Mouse (Mus musculus) thymus, postnatal 36 days (tissue): ENCODE results near the gene Slc5a10.

Experiments used
- DNase-seq, 2 experiments: peaks; one replicate each; pipeline ENCODE4 v3.0.0; 2022; ENCODE audit warnings: mixed read lengths in 2 of 2

The Slc5a10 gene

DNA sequence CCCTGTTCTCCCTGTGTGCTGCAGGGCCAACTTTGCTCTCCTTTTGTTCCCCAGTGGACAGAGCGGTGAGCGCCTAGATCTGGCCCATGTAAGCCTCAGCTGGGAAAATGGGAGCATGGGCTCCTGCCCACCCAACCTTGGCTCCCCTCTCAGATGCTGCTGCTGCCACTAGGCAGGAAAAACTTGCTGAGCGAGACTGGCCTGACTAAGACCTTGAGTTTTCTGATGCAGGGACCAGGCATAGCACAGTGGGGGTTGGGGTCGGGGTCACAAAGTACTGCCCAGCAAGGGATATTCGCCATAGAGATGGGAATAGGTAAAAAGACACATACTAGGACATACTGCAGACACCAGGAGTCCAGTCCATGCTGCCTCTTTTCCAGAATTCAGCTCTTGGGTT, 53.4 kb downstream of the Slc5a10 start:
- DNase-seq = no peak

DNA sequence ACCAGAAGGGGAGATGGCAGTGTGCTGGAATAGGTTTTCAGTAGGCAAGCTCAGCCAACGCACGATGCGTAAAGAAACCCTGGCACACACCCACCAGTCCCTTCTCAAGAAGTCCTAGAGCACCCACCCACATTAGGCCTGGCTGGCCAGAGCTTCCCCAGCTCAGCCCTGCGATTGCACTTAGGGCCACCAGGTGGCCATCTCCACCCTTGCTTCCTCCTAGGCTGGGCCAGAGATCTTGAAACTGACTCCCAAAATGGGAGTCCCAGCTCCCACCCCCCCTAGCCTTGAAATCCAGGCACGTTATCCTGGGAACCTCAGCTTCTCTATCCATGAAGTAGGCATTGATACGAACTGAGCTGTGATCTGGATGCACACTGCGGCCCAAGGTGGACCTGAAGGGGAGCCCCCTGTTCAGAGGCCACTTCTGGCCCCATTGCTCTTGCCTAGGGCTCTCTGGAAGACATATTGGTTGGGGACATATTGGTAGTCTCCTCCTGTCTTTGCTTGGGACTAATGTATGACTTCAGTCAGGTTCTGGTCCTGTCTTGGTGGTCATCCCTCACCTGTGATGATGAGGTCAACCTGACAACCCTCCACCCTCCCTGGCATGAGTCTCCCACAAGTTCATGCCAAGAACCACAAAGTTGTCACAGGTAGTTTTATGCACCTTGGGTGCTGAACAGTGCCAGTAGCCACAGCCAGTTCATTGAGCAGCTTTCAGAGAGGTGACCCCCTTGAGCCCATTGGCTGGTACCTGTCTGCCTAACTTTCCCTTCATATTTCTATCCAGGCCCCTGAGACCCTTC, 54.4 kb downstream of the Slc5a10 start:
- no peak for DNase-seq

DNA sequence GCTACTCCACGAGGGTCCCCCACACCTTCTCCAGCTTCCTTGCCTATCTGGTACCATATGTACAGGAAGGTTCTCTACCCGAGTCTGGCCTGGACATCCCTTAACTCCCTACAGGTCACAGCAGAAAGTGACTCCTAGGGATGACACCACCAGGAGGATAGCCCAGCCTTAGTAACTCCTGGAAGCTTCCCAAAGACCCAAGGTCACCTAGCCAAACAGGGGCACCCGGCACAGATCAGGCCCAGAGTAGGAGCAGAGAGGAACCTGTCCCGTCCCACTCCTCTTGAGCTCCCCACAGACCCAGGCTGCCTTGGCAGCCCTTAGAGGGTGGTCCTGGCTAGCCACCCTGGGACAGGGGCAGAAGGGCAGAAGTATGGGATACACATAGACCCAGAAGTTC, 55.2 kb downstream of the Slc5a10 start:
- no peak for DNase-seq

DNA sequence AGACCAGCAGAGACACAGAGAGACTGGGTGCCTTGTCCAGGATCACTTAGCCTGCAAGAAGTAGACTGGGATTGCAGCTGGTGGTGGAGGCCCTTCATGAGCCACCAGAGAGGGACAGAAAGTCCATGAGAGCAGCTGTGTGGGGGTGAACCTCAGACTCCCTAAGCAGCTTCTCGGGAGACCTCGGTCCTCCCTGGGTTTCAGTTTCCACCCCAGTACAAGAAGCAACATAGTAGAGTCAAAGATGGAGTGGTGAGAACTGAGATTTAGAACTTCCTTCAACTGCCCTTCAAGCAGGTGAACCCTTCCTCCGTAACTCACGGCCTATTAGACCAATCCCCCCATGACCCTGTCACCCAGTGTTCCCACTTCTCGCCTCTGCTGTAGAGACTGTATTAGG, 58.4 kb downstream of the Slc5a10 start:
- no peak for DNase-seq

DNA sequence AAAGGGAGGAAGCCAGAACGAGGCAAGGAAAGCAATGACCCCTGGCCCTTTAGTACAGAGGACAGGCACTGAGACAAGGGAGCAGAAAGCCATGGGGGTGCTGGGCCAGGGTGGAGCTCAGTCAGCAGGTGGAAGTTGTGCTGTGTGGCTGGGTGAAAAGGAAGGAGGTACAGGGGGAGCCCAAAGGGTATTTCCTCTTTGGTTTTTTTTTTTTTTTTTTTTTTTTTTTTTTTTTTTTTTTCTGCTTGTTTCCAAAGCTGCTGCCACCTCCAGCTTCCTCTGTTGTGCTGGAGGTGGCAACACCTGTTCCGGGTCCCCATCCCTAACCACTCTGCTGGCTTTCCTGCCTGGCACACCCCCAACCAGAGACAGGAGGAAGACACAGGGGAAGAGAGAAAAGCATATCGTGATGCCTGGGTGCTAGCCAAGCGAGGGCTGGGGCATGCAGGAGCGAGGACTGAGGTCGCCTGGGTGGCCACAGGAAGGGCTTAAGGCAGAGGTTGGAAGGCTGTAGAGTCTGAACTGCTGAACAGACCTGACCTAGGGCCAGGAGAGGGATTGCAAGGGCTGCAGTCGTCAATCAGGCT, 59.7 kb downstream of the Slc5a10 start:
- peak; percentile 45 to 70 for DNase-seq

DNA sequence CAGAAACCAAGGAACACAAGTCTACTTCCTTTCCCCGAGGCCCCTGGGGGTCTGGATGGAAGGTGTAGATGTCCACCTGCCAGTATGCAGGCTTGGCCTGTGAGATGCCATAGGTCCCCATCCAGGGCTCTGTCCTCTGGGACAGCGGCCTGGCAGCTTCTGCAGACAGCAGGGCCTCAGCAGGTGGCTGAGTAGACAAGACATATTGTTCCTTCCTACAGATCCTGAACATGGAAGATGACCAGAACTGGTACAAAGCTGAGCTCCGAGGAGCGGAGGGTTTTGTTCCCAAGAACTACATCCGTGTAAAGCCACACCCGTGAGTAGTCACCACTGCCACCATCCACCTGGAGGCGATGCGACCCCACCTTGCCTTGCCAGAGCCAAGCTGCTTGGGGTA, 60.6 kb downstream of the Slc5a10 start:
- DNase-seq = no peak

DNA sequence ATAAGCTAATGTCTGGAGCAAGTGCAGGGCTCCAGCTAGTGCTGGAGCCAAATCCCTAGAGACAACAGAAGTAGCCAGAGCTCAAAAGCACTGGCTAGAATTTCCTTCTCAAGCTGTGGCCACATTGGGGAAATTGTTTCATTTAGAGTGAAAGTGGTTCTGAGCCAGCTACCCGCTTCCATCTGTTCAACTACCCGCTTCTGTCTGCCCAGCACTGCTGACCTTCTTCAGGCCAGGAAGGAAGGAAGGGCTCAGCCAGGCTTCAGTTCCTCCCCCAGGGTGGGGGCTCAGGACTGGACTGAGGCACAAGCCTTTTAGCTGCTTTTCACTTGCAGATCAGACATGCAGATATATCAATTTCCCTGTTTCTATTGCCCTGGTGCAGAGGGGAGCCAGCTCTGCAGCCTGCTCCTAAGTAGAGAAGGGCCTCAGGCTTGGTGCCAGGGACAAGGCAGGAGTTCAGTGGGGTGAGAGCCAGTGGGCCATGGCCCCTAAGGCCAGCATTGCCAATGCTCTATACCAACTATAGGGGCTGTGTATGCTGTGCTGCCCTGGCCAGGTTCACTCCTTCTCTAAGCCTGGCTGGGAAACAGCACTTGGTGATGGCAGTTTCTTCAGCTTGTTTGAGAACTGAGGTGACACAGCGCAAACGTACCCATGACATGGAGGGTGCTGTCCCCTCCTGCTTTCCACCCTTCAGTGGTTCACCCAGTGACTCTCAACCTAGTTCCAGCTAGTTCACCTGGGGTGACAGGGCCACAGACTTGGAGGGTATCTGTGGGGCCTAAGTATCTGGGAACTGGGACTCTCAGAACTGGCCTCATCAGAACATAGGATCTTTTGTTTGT, 61.4 kb downstream of the Slc5a10 start:
- no peak for DNase-seq

DNA sequence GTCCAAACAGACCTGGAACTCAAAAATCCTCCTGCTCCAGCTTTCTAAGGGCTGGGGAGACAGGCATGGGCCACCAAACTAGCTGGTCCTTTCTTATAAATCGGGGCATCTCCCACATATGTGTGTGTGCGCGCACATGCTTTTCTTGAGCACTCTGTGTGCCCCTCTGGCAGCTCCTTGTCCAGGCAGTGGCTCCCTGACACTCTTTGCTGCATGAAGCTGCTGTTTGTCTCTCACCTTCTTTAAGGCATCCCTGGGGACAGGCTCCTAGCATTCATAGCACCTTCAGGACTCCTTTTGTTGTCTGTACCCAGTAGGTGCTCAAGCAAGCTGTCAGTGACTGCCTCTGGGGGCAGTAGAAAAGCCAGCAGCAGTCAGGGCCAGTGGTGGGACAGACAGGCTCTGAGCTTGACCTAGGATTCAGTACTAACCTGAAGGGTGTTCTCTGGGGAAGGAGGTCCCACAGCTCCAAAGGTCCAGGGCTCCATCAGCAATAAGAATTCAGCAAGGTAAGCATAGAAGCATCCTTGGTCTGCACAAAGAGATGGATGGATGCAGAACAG, 62.2 kb downstream of the Slc5a10 start:
- no peak for DNase-seq

DNA sequence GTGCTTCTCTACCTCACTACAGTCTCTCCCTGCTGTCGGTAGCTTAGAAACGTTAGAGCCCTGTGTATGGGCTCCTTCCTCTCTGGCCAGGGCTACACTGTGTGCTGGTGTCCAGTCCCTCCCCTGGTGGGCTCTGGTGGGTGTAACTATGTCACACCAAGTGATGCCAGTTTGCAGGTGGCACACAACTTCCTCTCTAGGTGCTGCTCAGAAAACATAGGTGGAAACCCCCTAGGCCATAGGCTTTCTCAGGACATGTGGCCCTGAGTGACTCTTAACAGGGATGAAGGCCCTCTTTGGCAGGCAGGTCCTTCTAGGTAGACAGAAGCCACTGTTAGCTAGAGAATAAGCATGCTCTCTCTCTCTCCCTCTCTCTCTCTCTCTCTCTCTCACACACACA, 63.2 kb downstream of the Slc5a10 start:
- no peak for DNase-seq

DNA sequence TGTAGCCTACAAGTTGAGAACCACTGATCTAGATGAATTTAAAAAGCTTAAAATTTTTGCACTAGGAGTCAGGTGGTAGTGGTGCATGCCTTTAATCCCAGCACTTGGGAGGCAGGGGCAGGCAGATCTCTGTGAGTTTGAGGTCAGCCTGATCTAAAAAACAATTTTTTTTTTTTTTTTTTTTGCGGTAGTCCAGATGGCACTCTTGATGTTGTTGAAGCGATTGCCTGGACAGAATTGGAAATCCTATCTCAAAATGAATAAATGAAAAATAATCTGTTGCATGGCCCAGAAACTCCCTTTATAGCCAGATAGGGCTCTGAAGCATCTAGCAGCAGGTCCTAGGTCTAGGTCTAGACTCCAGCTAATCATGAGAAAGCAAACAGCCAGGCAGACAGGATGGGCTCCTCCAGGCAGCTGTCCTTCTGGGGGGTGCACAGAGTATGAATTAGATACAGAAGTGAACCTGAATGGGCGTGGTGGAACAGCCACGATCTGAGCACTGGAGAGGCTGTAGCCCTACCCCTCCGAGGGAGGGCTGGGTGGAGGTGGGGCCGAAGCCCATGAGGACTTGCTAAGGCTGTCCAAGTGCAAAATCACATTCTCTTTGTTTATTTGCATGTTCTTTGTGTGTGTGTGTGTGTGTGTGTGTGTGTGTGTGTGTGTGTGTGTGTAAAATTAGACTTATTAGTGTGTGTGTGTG, 64.3 kb downstream of the Slc5a10 start:
- DNase-seq = no peak

DNA sequence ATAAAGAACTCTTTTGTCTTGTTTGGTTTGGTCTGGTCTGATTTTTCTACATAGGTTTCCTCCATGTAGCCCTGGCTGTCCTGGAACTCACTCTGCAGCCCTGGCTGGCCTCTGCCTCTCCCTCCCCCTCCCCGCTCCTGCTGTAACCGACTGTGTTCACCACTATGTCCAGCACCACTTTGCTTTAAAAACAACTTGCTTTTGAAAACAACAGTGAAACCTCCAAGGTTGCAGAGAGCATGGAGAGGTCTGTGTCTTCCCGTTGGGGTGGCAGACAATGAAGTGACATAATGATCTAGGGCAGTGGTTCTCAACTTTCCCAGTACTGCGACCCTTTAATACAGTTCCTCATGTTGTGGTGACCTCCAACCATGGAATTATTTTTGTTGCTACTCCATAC, 65.0 kb downstream of the Slc5a10 start:
- DNase-seq = no peak

DNA sequence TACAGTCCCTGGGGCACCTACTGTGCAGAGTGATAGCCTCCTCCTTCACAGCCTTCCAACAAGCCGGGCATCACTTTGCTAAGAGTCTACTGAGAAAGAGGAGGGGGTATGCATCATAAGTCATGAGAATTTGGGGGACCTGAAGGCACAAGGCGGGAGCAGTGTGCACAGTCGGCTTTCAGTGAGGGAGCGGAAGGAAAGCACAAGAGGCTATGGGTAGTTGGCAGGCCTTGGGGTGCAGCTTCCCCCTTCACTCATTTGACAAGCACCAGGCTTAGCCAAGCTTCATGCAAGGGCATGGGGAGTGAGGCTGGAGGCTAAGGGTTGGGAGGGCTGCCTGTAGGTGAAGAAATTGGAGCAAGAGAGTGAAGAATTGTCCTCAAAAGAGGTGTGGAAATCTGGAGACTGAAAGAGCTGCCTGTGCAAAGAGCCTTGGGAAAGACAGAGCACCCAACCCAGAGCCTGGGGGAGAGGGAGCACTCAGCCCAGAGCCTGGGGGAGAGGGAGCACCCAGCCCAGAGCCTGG, 65.8 kb downstream of the Slc5a10 start:
- DNase-seq = no peak

DNA sequence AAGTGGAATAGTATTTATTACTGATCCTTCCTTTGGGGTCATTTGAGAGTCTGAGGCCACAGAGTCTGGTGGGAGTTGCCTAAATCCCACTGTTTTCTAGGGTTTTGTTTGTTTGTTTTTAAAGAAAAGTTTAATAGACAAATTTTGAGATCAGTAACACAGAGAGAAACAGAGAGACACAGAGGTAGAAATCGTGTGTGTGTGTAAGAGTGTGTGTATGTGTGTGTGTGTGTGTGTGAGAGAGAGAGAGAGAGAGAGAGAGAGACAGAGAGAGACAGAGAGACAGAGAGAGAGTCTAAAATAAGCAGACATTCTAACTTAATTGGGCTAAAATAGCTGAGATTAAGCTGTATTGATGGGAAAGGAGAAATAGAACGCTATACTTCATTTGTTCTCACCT, 67.1 kb downstream of the Slc5a10 start:
- DNase-seq = no peak

DNA sequence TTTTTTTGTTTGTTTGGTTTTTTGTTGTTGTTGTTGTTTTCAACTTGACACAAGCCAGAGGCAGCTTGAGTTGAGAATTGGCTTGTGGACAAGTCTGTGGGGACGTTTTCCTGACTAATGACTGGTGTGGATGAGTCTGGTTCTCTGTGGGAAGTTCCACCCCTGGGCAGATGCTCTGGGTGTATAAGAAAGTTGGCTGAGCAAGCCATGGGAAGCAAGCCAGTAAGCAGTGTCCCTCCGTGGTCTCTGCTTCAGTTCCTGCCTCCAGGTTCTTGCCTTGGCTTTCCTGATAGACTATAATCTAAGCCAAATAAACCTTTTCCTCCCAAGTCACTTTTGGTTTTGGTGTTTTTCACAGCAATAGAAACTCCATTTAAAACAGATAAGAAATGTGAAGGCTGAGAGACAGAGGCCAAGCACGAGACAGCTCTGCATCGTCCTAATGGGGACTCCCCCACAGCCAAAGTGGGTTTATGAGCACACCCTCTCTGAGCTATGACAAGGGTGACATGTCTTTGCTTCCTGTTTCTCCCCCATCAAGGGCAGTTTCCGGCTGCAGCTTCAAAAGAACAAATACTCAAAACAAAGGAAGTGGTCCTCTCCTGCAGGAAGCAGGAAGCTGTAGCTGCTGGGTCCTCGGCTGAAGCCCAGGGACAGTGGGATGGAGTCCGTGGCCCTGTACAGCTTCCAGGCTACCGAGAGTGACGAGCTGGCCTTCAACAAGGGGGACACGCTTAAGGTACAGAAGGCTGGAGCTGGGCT, 67.8 kb downstream of the Slc5a10 start, which contains the start of gene Grap:
TSS of gene Grap (plus strand) at position 580 of the 762 bp plus-strand sequence.
- peak; percentile 71 to 78 for DNase-seq

DNA sequence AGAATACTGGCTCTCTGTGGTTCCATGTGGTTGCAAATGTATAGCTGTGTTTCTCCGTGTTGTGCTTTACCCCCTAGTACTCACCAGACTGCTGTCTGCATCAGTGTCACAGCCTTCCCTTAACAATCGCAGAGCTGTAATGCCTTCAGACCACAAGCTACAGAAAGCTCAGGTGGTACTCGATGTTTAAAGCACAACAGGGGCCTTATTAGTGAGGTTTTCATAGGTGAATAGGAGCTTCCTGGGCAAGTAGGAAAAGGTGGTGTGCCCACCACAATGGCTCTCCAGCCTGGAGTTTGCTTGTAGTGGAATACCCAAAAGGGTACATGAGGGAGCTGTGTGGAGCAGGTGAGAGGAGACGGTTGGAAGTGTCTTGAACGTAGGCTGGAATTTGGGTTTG, 68.4 kb downstream of the Slc5a10 start:
- no peak for DNase-seq

DNA sequence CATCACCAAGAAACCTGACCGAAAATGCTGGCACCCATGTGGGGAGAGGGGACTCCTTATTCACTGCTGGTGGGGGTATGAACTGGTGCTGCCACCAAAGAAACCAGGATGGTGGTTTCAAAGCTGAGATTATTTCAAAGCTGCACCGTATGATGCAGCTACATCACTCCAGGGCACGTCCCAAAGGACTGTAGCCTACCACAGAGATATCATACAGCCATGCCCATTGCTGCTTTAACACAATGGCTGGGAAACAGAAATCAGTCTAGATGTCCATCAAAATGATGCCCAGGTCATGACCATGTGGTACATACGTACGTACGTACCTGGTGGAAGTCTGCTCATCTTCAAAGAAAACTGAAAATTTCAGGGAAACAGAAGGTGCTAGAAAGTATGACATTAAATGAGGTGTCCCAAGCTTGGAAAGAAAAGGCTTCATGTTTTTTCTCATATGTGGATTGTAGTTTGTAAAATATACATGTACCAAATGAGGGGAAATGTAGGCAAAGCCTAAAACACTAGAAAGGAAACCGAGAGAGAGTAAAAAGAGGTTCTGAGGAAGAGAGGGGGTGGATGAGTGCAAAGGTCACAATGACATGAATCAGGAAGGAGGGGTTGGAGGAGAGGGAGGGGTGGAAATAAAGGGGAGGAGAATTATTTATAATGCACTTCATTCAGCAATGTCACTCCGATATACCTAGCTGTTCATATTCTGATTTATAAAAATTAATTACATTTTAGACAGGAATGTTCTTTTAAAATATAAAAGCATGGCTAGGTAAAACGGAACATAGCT, 70.0 kb downstream of the Slc5a10 start:
- DNase-seq = no peak

DNA sequence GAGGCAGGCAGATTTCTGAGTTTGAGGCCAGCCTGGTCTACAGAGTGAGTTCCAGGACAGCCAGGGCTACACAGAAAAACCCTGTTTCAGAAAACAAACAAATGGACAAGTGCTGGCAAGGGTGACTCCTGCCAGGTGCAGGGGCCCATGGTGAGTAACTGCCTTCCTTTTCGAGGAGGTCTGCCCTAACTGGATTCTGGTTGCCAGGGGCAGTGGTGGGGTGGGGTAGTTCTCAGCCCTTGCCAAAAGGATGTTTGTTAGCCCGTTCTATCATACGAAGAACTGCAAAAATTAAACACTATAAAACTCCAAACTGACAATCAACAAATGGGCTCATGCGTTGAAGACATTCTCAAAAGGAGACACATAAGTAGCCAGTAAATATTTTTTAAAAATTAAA, 71.0 kb downstream of the Slc5a10 start:
- DNase-seq = no peak

DNA sequence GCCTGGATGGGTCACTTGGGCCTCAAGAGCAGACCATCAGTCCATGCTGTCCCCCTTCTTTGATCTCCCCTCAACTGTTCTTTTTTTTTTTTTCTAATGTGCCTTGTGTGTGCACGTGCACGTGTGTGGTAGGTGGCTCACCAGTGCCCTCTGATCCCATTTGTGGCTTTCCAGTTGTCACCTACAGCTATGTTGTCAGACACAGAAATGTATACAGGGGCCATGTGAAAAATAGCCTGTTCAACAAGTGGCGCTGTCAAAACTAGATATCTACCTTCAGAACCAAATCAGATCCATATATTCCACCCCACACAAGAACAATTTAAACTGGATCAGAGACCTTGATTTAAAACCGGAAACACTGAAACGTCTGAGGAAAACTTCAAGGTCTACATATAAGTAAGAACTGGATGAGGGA, 71.5 kb downstream of the Slc5a10 start:
- DNase-seq = no peak

DNA sequence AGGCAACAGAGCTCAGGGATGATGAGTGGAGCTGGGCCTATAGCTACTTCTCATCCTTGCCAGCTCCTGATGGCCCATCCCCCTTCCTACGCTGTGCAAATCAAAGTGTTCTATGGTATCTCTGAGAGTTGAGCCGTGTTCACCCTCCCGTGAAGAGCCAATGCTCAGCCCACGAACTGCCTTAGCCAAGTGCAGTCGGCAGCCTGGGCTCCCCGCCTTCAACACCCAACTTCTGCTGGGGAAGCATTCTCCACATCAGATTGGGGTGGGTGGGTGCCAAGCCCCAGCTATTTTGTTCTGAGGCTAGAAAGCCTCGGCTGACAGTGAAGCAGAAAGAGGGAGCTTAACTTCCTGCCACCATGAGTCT, 71.9 kb downstream of the Slc5a10 start:
- DNase-seq = peak; percentile 51 to 59

DNA sequence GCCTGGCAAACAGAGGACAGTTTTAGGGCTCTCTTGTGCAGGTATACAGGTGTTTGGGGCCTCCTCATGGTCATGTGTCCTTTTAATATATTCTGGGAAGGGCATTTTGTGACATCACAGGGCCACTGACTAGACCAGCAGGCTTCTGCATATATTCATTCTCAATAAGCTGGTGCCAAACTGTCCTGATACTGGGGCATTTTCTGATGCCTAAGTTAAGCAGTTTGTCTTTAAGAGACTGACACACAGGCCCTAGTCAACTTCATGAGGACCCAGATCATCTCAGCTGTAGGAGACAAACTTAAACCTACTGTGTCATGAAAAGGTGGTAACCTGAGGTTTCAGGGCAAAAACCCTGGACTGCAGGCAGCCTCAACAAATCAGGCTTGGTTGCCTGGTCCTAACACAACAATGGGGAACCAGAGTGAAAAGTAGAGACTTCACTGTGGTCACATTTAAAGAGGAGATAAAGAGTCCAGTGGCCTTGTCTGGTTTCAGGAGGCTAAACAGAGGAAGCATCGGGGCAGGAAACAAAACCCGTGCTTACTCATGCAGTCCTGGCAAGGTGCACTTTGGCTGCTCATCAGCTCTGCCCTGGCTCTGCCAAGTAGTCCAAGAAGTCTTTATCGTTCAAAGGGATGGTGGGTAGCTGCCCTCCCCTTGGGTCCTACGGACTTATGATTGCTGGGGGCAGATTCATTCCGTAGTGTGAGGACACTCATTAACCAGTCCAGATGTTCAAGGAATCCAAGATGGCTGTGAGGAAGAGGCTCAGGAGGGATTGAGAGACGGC, 72.5 kb downstream of the Slc5a10 start:
- DNase-seq = no peak
